Mouse (Mus musculus) E14TG2a.4 (cell line): Measurements from ENCODE around the gene Lrig2.

Source experiments
- CTCF ChIP-seq: conservative IDR thresholded peaks from 2 replicates; pipeline ENCODE4 v1.5.1; 2014; ENCODE audit warnings: low read length
- NANOG ChIP-seq: IDR thresholded peaks from 2 replicates; pipeline ENCODE4 v1.6.1; 2014; ENCODE audit warnings: borderline replicate concordance, low read length, mixed read lengths
- POU5F1 ChIP-seq: IDR thresholded peaks from 2 replicates; pipeline ENCODE4 v1.6.1; 2014; ENCODE audit warnings: low read length, borderline replicate concordance

- TF ChIP-seq CTCF, result no peak
- no peak for TF ChIP-seq NANOG
- no peak for TF ChIP-seq POU5F1
These were observed 152.2 kb downstream of the Lrig2 start for GRCm38 (mm10) chr3:104359225-104360135.
